Mouse (Mus musculus) thymus, postnatal 25 days (tissue): Measurements from ENCODE around the gene Pdzd9.
"Not testable (repeated sequence)": the region's sequence is repeated elsewhere in the genome, so short reads cannot be mapped to it uniquely, and the experiment has no call there.

Experiments
- DNase-seq: peaks from one replicate; pipeline ENCODE4 v3.0.0; 2022

Gene Pdzd9

GRCm38 (mm10) chr7:120670153-120670875 lies at the start of gene Pdzd9:
Pdzd9 (minus strand) TSS chr7:120670343.
- peak; percentile 70 for DNase-seq

GRCm38 (mm10) chr7:120717261-120717660 lies 47.1 kb upstream of the Pdzd9 start:
- DNase-seq = no peak

GRCm38 (mm10) chr7:120713951-120714350 lies 43.8 kb upstream of the Pdzd9 start:
- not testable (repeated sequence) for DNase-seq

GRCm38 (mm10) chr7:120713225-120713624 lies 43.1 kb upstream of the Pdzd9 start:
- no peak for DNase-seq

GRCm38 (mm10) chr7:120712071-120712470 lies 41.9 kb upstream of the Pdzd9 start:
- no peak for DNase-seq

GRCm38 (mm10) chr7:120703888-120704287 lies 33.7 kb upstream of the Pdzd9 start:
- DNase-seq = no peak

GRCm38 (mm10) chr7:120699586-120699985 lies 29.4 kb upstream of the Pdzd9 start:
- no peak for DNase-seq

GRCm38 (mm10) chr7:120696331-120696730 lies 26.2 kb upstream of the Pdzd9 start:
- DNase-seq = no peak

- no peak for DNase-seq
Measured at GRCm38 (mm10) chr7:120695641-120696040, 25.5 kb upstream of the Pdzd9 start.

- no peak for DNase-seq
Measured at GRCm38 (mm10) chr7:120695196-120695595, 25.1 kb upstream of the Pdzd9 start.

- peak; percentile 32 for DNase-seq
Measured at GRCm38 (mm10) chr7:120693831-120694375, 23.8 kb upstream of the Pdzd9 start.

GRCm38 (mm10) chr7:120690634-120691033 lies 20.5 kb upstream of the Pdzd9 start:
- peak; percentile 24 for DNase-seq

GRCm38 (mm10) chr7:120685227-120685626 lies 15.1 kb upstream of the Pdzd9 start:
- no peak for DNase-seq

- no peak for DNase-seq
Measured at GRCm38 (mm10) chr7:120684731-120685161, 14.6 kb upstream of the Pdzd9 start.

GRCm38 (mm10) chr7:120682002-120682401 lies 11.9 kb upstream of the Pdzd9 start:
- no peak for DNase-seq

- DNase-seq = no peak
Measured at GRCm38 (mm10) chr7:120679023-120679422, 8.9 kb upstream of the Pdzd9 start.

GRCm38 (mm10) chr7:120677764-120678531 lies 7.8 kb upstream of the Pdzd9 start:
- peak; percentile 40 for DNase-seq

- DNase-seq = peak; percentile 76
Measured at GRCm38 (mm10) chr7:120677001-120677643, 7.0 kb upstream of the Pdzd9 start, which contains the start of gene Mosmo. Mosmo (plus strand) TSS chr7:120677618.

GRCm38 (mm10) chr7:120671271-120671670 lies 1.1 kb upstream of the Pdzd9 start:
- DNase-seq = no peak

GRCm38 (mm10) chr7:120662079-120662478 lies 8.1 kb downstream of the Pdzd9 start:
- DNase-seq = no peak

GRCm38 (mm10) chr7:120647849-120648248 lies 22.3 kb downstream of the Pdzd9 start:
- DNase-seq = no peak

- DNase-seq = no peak
Measured at GRCm38 (mm10) chr7:120643217-120643616, 26.9 kb downstream of the Pdzd9 start.

GRCm38 (mm10) chr7:120635821-120636220 lies 34.3 kb downstream of the Pdzd9 start:
- peak; percentile 15 for DNase-seq
